Mouse (Mus musculus) retina, postnatal 7 days (tissue): Measurements from ENCODE around the gene Tppp2.

Source experiments
- DNase-seq: peaks from one replicate; pipeline ENCODE4 v3.0.0-alpha.2; 2012; ENCODE audit warnings: low read depth, low spot score

The Tppp2 gene

GRCm38 (mm10) chr14:51918125-51918524, at the start of gene Tppp2:
Gene Tppp2, plus strand, starts transcription at chr14:51918425.
- DNase-seq: no peak

GRCm38 (mm10) chr14:51870756-51871155, 47.5 kb upstream of the Tppp2 start:
- no peak for DNase-seq

- DNase-seq: no peak
Measured at GRCm38 (mm10) chr14:51871741-51872140, 46.5 kb upstream of the Tppp2 start.

- DNase-seq: no peak
Measured at GRCm38 (mm10) chr14:51877517-51877916, 40.7 kb upstream of the Tppp2 start.

GRCm38 (mm10) chr14:51883527-51884030, 34.6 kb upstream of the Tppp2 start:
- peak; percentile 41 for DNase-seq

- DNase-seq: no peak
Measured at GRCm38 (mm10) chr14:51884031-51884544, 34.1 kb upstream of the Tppp2 start.

- peak; percentile 92 for DNase-seq
Measured at GRCm38 (mm10) chr14:51884598-51885331, 33.5 kb upstream of the Tppp2 start, which contains the start of gene Mettl17. Gene Mettl17, plus strand, starts transcription at chr14:51884842.

- DNase-seq: no peak
Measured at GRCm38 (mm10) chr14:51886051-51886450, 32.2 kb upstream of the Tppp2 start.

- DNase-seq: no peak
Measured at GRCm38 (mm10) chr14:51889833-51890232, 28.4 kb upstream of the Tppp2 start.

GRCm38 (mm10) chr14:51892191-51892939, 25.9 kb upstream of the Tppp2 start, which contains the start of gene Slc39a2:
Gene Slc39a2, plus strand, starts transcription at chr14:51892889.
- no peak for DNase-seq

GRCm38 (mm10) chr14:51893094-51893794, 25.0 kb upstream of the Tppp2 start:
- DNase-seq: no peak

- no peak for DNase-seq
Measured at GRCm38 (mm10) chr14:51893809-51894208, 24.4 kb upstream of the Tppp2 start.

- no peak for DNase-seq
Measured at GRCm38 (mm10) chr14:51895071-51895470, 23.2 kb upstream of the Tppp2 start.

GRCm38 (mm10) chr14:51896019-51896418, 22.2 kb upstream of the Tppp2 start:
- DNase-seq: no peak

GRCm38 (mm10) chr14:51896539-51897170, 21.6 kb upstream of the Tppp2 start:
- DNase-seq: no peak

GRCm38 (mm10) chr14:51899351-51899750, 18.9 kb upstream of the Tppp2 start:
- DNase-seq: no peak

- DNase-seq: peak; percentile 51
Measured at GRCm38 (mm10) chr14:51902806-51903710, 15.2 kb upstream of the Tppp2 start.

- DNase-seq: no peak
Measured at GRCm38 (mm10) chr14:51903782-51904181, 14.4 kb upstream of the Tppp2 start.

- no peak for DNase-seq
Measured at GRCm38 (mm10) chr14:51904706-51905105, 13.5 kb upstream of the Tppp2 start.

GRCm38 (mm10) chr14:51906102-51906501, 12.1 kb upstream of the Tppp2 start:
- DNase-seq: no peak
